8 mouse cellular contexts compared by ENCODE assay signal in genomic region chr13:55330567-55331400, GRCm38 (mm10). TPM values are rescaled to one million over a fixed set of nuclear protein-coding genes. Genes with fewer than 3 reads are reported as not detected.
DNase-seq lines count a peak whose midpoint lies in the region; ATAC-seq lines count a peak whose summit lies in the region.

No protein-coding gene starts in this region.

- H3K4me3 ChIP-seq in erythroblast, embryonic 14.5 days (replicated peaks): peak overlapping the region; percentile 90
- H3K4me3 ChIP-seq in liver, embryonic 11.5 days (ENCODE audit: low read depth, low read length): peak overlapping the region; percentile 71

- peak; percentile 13 for DNase-seq in cerebellum, adult 9-10 months
- no peak for DNase-seq in cerebellum, postnatal 36 days
- peak; percentile 20 for DNase-seq in A20 (ENCODE audit: low read depth, low spot score)
- DNase-seq in liver, embryonic 11.5 days (ENCODE audit: low spot score): no peak
- DNase-seq in urinary bladder, adult 2 months (ENCODE audit: low spot score): no peak
- DNase-seq in spleen, adult 18-20 months: no peak
- DNase-seq in gastrocnemius, adult 18-20 months (ENCODE audit: low spot score): no peak

- peak overlapping the region; percentile 77 for H3K9ac ChIP-seq in liver, embryonic 11.5 days (ENCODE audit: low read depth, low read length)

- peak overlapping the region; percentile 89 for H3K4me2 ChIP-seq in liver, embryonic 11.5 days

- H3K9me3 ChIP-seq in erythroblast, embryonic 14.5 days (ENCODE audit: control insufficient read depth, low read length): no peaks in the 10 kb centered on the region
- H3K9me3 ChIP-seq in liver, embryonic 11.5 days (ENCODE audit: control insufficient read depth, low read length): no peaks in the 10 kb centered on the region

- no peak; the same call in 1 of the 2 replicates for ATAC-seq in liver, embryonic 11.5 days (replicated peaks; ENCODE audit: low FRiP score)

- peak overlapping the region; percentile 88 for H3K27ac ChIP-seq in liver, embryonic 11.5 days (ENCODE audit: low read depth, low read length)

- H3K36me3 ChIP-seq in erythroblast, embryonic 14.5 days (ENCODE audit: control insufficient read depth): peaks cover 35% of the 10 kb centered on the region
- peaks cover 3% of the 10 kb centered on the region for H3K36me3 ChIP-seq in liver, embryonic 11.5 days (ENCODE audit: control insufficient read depth, insufficient read depth, low read length)

- H3K4me1 ChIP-seq in erythroblast, embryonic 14.5 days (ENCODE audit: control insufficient read depth): peaks cover 56% of the 10 kb centered on the region
- peaks cover 16% of the 10 kb centered on the region for H3K4me1 ChIP-seq in liver, embryonic 11.5 days (replicated peaks; ENCODE audit: control insufficient read depth, insufficient read depth, low read length)

- WGBS in liver, embryonic 11.5 days: 47% methylated on average over 14 of the region's 14 CpGs

- H3K27me3 ChIP-seq in erythroblast, embryonic 14.5 days (ENCODE audit: control insufficient read depth): peaks cover 24% of the 10 kb centered on the region
- no peaks in the 10 kb centered on the region for H3K27me3 ChIP-seq in liver, embryonic 11.5 days (replicated peaks; ENCODE audit: control insufficient read depth, insufficient read depth, low read length)

RNA-seq across cellular contexts. Expression of gene Mxd3, which starts 1.2 kb away (rescaled TPM):
- polyA plus RNA-seq in erythroblast, embryonic 14.5 days (2012): 14.7 and 15.8 TPM in 2 replicates
- 15.6 and 16.4 TPM in 2 replicates for polyA plus RNA-seq in liver, embryonic 11.5 days (2014; fragmentation: Nextera tagmentation; extraction: Ambion mirVana)
- 1.3 and 1.9 TPM in 2 replicates for polyA plus RNA-seq in urinary bladder, adult 2 months (2012; rRNA removed)
- not detected for total RNA-seq in gastrocnemius, adult 18-20 months (2021)

RNA-seq across cellular contexts. Expression of gene Rab24, which starts 9.0 kb away (rescaled TPM):
- polyA plus RNA-seq in erythroblast, embryonic 14.5 days (2012): 11.5 and 12.0 TPM in 2 replicates
- polyA plus RNA-seq in liver, embryonic 11.5 days (2014; fragmentation: Nextera tagmentation; extraction: Ambion mirVana): 78.7 and 79.6 TPM in 2 replicates
- polyA plus RNA-seq in urinary bladder, adult 2 months (2012; rRNA removed): 100.0 and 134 TPM in 2 replicates
- total RNA-seq in gastrocnemius, adult 18-20 months (2021): 10 to 100 TPM; 31.7 to 32.3 TPM

RNA-seq across cellular contexts. Expression of gene Prelid1, which starts 10.5 kb away (rescaled TPM):
- polyA plus RNA-seq in erythroblast, embryonic 14.5 days (2012): 15.3 and 26.1 TPM in 2 replicates
- 493 and 494 TPM in 2 replicates for polyA plus RNA-seq in liver, embryonic 11.5 days (2014; fragmentation: Nextera tagmentation; extraction: Ambion mirVana)
- polyA plus RNA-seq in urinary bladder, adult 2 months (2012; rRNA removed): 168 and 176 TPM in 2 replicates
- total RNA-seq in gastrocnemius, adult 18-20 months (2021): 10 to 100 TPM; 14.9 to 18.1 TPM

RNA-seq across cellular contexts. Expression of gene Lman2, which starts 31.8 kb away (rescaled TPM):
- polyA plus RNA-seq in erythroblast, embryonic 14.5 days (2012): 2.9 and 4.8 TPM in 2 replicates
- polyA plus RNA-seq in liver, embryonic 11.5 days (2014; fragmentation: Nextera tagmentation; extraction: Ambion mirVana): 120 and 121 TPM in 2 replicates
- 67.3 and 72.5 TPM in 2 replicates for polyA plus RNA-seq in urinary bladder, adult 2 months (2012; rRNA removed)
- total RNA-seq in gastrocnemius, adult 18-20 months (2021): 10 to 100 TPM; 33.0 to 38.9 TPM

RNA-seq across cellular contexts. Expression of gene Rgs14, which starts 38.7 kb away (rescaled TPM):
- polyA plus RNA-seq in erythroblast, embryonic 14.5 days (2012): 0.03 TPM in 1 of 2 replicates, not detected in the other
- polyA plus RNA-seq in liver, embryonic 11.5 days (2014; fragmentation: Nextera tagmentation; extraction: Ambion mirVana): 1.2 and 1.9 TPM in 2 replicates
- 2.0 and 2.7 TPM in 2 replicates for polyA plus RNA-seq in urinary bladder, adult 2 months (2012; rRNA removed)
- under 1 TPM; 0.24 to 0.43 TPM for total RNA-seq in gastrocnemius, adult 18-20 months (2021)

Comparison
In these comparisons a context has a peak if more than half of its experiments do, and no peak if none do; other contexts are left out.
1. DNase-seq: peak in cerebellum, adult 9-10 months (single experiment) and A20 (single experiment); none in cerebellum, postnatal 36 days (0 of 2), liver, embryonic 11.5 days (single experiment), urinary bladder, adult 2 months (single experiment), spleen, adult 18-20 months (0 of 2) and gastrocnemius, adult 18-20 months (single experiment).